Mouse (Mus musculus) testis, adult 2 months (tissue): ENCODE data around the gene Kctd10. TPM values are rescaled to one million over a fixed set of nuclear protein-coding genes. Genes with fewer than 3 reads are reported as not detected.

ENCODE experiments used
- H3K27ac ChIP-seq: fragments of 200-500 bp; 2 replicates; pipeline ENCODE4 v1.5.1; 2012; ENCODE audit warnings: low read depth, low read length; ENCODE audit not compliant: control insufficient read depth, insufficient read depth
- H3K27me3 ChIP-seq: fragments of 200-500 bp; 2 replicates; pipeline ENCODE4 v1.6.1; 2012; ENCODE audit warnings: mild to moderate bottlenecking, low read length, moderate library complexity; ENCODE audit not compliant: control insufficient read depth, insufficient read depth
- H3K36me3 ChIP-seq: fragments of 200-500 bp; 2 replicates; pipeline ENCODE4 v1.6.1; 2012; ENCODE audit warnings: mild to moderate bottlenecking, low read length; ENCODE audit not compliant: control insufficient read depth, insufficient read depth
- H3K4me1 ChIP-seq: fragments of 200-500 bp; 2 replicates; pipeline ENCODE4 v1.6.1; 2012; ENCODE audit warnings: low read length; ENCODE audit not compliant: control insufficient read depth, insufficient read depth
- H3K4me3 ChIP-seq: fragments of 200-500 bp; 2 replicates; pipeline ENCODE4 v1.5.1; 2012; ENCODE audit warnings: low read depth, mild to moderate bottlenecking, low read length, moderate library complexity, mixed read lengths; ENCODE audit not compliant: control insufficient read depth
- CTCF ChIP-seq: fragments of 200-500 bp; IDR thresholded peaks from 2 replicates; pipeline ENCODE4 v1.5.1; 2012; ENCODE audit warnings: low read depth, mild to moderate bottlenecking, inconsistent platforms, low read length, moderate library complexity; ENCODE audit not compliant: control insufficient read depth, insufficient read depth, insufficient replicate concordance
- POLR2A ChIP-seq: fragments of 200-500 bp; IDR thresholded peaks from 2 replicates; pipeline ENCODE4 v1.6.1; 2012; ENCODE audit warnings: low read depth, mild to moderate bottlenecking, inconsistent platforms, low read length, moderate library complexity; ENCODE audit not compliant: control insufficient read depth
- polyA plus RNA-seq: library from polyadenylated mRNA; depleted of rRNA; stranded (reverse); fragments of >200 nt; gene quantifications from 2 replicates; pipeline ENCODE4 v1.2.3, GENCODE M21; 2012; rRNA removed

Kctd10 gene
- 48.4 and 54.6 TPM in 2 replicates for polyA plus RNA-seq

DNA sequence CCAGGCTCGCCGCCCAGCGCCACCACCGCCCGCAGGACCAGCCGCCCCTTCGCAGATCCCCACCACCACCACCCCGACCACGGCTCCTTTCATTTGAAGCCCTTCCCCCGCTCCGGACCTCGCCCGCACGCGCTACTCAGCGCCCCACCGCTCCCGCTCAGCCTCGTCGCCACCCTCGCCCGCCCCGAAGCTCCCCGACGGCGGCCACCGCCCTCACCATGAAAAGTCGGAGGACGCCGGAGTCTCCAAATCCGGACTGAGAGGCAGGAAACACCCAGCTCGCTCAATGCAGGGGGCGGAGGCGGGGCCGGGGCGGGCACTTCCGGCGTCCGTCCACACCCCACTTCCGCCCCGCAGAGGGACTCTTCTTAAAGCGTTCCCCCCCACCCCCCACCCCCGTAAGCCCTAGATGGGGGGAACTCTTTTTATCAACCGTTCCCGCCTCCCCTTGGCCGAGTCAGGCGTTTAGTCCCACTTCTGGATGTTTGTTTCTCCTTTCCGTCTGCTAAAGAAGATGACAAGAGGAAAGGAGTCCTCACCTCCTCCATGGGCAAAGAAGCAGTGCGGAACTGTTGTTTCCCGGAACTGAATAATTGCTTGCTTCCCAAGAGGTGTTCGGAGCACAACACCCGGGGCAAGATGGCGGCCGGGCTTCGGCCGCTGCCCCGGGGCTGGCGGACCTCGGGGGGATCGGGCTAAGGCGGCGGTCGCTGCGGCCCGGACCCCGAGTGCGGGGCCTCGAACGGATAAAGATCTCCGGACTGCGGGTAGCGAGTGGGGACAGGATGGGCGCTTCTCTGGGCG, at the start of gene Kctd10, which contains the start of gene Ube3b:
Gene Kctd10 (minus strand): TSS at position 300 of the 804 bp plus-strand sequence.
Gene Ube3b (plus strand): TSS at position 399 of the 804 bp plus-strand sequence.
- peaks cover 10% of the 10 kb centered on the region for H3K4me1 ChIP-seq
- peak within 1 kb of the TSS; percentile 89 for H3K27ac ChIP-seq
- peak within 1 kb of the TSS; percentile 98 for H3K4me3 ChIP-seq
- H3K27me3 ChIP-seq: no peaks in the 10 kb centered on the region
- H3K36me3 ChIP-seq: peaks cover 1% of the 10 kb centered on the region
- TF ChIP-seq CTCF (no peak), POLR2A (peak; percentile 59)

DNA sequence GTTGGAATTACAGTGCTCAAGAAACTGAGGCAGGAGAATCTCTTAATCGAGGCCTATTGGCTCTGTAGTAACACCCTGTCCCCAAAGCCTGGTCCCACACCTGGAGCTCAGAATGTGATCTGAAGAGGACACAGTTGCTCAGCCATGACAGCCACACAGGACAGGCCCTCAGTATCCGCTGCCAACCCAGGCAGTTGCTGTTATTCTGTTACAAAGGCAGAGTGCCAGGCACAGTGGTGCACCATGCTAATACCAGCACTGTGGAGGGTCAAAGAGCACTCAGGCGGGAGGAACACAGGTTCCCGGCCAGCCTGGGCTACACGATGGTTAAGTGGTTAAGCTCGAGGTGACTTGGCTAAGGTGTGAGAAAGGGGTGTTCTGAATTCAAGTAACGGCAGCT, 49.5 kb upstream of the Kctd10 start:
- H3K27me3 ChIP-seq: no peaks in the 10 kb centered on the region
- H3K27ac ChIP-seq: no peak overlapping the region

DNA sequence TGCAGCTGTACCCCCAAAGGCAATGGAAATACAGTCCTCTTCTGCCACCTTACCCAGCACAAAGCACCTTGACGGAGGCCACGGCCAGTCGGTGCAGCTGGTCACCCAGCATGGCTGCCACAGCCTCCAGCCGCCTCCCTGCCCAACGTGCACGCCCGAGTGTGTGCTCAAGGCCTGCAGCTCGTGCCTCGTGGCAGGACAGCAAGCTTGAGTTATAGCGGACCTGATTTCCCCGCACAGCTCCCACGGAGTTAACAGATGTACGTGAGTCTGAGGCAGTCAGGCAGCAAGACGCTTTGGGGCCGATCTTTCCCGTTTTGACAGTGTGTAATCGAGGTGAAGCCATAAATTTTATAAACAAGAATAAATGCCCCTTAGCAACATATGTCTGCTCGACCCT, 48.3 kb upstream of the Kctd10 start:
- H3K27me3 ChIP-seq: no peaks in the 10 kb centered on the region
- no peaks in the 10 kb centered on the region for H3K4me1 ChIP-seq
- no peaks in the 10 kb centered on the region for H3K36me3 ChIP-seq
- no peak overlapping the region for H3K4me3 ChIP-seq
- TF ChIP-seq POLR2A (no peak), CTCF (no peak)
- no peak overlapping the region for H3K27ac ChIP-seq

More for the DNA sequence above, 49.5 kb upstream of the Kctd10 start:
- no peaks in the 10 kb centered on the region for H3K36me3 ChIP-seq
- no peaks in the 10 kb centered on the region for H3K4me1 ChIP-seq
- TF ChIP-seq CTCF: no peak
- no peak for TF ChIP-seq POLR2A
- no peak overlapping the region for H3K4me3 ChIP-seq

DNA sequence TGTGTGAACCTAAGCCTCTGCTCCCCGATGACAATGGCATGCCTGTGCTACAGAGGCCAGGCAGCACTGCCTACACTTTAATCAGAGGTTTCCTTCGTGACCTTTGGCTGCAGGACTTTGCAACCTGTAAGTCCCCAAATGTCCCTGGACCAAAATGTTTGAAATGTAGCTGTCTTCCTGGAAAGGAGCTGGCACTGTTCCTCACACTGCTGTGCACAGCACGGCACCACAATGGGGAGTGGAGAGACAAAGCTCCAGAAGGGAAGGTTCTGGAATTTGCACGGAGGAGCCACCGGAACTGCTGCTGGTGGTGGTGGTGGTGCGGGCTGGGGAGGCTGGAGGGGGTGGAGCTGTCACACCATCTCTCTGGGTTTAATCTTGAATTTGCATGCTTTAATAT, 46.4 kb upstream of the Kctd10 start:
- no peaks in the 10 kb centered on the region for H3K36me3 ChIP-seq
- no peak for TF ChIP-seq CTCF
- no peak for TF ChIP-seq POLR2A
- no peaks in the 10 kb centered on the region for H3K4me1 ChIP-seq
- no peak overlapping the region for H3K4me3 ChIP-seq
- H3K27me3 ChIP-seq: no peaks in the 10 kb centered on the region
- no peak overlapping the region for H3K27ac ChIP-seq

DNA sequence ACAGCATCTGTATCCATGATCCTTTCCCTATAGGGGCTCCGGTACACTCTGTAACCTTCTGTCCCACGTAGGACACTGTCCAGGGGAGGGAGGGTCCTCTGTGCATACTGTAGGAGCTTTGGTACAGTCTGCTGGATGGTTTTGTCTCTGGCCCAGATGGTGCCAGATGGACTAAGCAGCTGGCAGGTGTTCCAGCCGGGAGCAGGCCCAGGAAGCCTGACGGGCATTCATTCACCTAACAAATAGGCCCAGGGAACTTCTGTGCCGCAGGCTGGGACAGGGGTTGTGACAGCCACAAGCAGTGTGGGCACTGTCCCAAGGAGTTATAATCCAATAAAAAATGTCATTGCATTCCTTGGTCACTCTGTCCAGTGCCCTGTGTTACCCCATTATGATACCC, 43.7 kb upstream of the Kctd10 start:
- Histone ChIP-seq H3K4me1 (no peaks in the 10 kb centered on the region), H3K36me3 (no peaks in the 10 kb centered on the region), H3K27ac (no peak overlapping the region), H3K27me3 (no peaks in the 10 kb centered on the region), H3K4me3 (no peak overlapping the region)
- no peak for TF ChIP-seq CTCF
- TF ChIP-seq POLR2A: no peak

DNA sequence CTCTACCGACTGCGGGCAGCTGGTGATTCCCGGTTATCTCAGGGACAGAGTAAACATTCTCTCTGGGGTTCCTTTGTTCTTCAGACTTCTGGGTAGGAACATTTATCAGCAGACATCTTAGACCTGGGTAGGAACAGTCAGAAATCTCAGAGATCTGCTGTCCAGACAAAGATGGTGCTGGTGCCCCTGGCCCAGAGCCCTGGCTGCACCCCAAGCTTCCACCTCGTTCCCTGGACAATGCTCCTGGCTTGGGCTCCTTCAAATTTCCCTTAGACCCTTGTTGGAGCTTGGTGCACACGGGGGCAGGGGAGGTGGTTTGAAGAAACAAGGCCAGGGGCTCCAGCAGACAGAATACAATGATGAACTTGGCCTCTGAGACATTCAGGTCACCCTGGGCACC, 42.3 kb upstream of the Kctd10 start:
- Histone ChIP-seq H3K4me3 (no peak overlapping the region), H3K27ac (no peak overlapping the region), H3K27me3 (no peaks in the 10 kb centered on the region), H3K36me3 (no peaks in the 10 kb centered on the region), H3K4me1 (no peaks in the 10 kb centered on the region)
- TF ChIP-seq POLR2A: no peak
- TF ChIP-seq CTCF: no peak

DNA sequence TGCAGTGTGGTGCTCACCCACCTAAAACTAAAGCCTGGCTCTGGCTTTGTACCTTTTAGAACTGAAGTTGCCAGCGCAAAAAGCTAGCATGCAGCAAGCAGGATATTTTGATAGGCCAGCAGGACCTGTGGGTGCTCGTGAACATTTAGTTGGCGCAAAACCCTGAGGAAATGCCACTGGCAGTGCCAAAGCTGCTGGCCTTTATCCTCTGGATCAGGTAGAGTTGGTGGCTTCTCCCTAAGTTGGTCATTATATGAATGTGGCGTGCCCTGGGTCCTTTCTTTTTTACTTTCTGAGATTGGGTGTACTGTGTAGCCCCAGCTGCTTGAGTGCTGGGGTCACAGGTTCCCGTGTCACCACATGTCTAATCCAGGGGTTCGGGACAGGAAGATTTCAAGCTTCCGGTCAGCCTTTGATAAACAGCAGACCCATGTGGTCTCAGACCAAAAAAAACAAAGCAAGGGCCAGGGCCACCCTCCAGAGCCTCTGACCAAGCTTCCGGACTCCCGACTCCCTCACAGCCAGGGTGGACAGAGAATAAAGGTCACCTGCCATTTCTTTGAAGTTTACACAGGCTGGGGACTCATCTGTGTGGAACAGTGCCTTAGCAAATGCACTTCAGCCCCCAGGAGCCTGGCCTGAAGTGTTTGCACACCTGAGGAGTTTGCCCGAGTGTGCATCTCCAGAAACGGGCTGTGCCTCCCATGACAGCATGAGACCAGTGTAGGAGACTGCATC, 41.4 kb upstream of the Kctd10 start:
- H3K36me3 ChIP-seq: no peaks in the 10 kb centered on the region
- no peak overlapping the region for H3K27ac ChIP-seq
- H3K27me3 ChIP-seq: no peaks in the 10 kb centered on the region

More for the DNA sequence above, 41.4 kb upstream of the Kctd10 start:
- Histone ChIP-seq H3K4me3 (no peak overlapping the region), H3K4me1 (no peaks in the 10 kb centered on the region)
- no peak for TF ChIP-seq POLR2A
- TF ChIP-seq CTCF: no peak
